Mouse (Mus musculus) stomach, embryonic 14.5 days (tissue): ENCODE data around the gene Ezh1. TPM values are rescaled to one million over a fixed set of nuclear protein-coding genes. Genes with fewer than 3 reads are reported as not detected.
A peak's percentile ranks its signal among the peaks of the same experiment; 100 is the strongest.
"Not testable (repeated sequence)": the region's sequence is repeated elsewhere in the genome, so short reads cannot be mapped to it uniquely, and the experiment has no call there.

Experiments
- ATAC-seq: fragments of 200-750 bp; cut with Nextera tagmentation; 2 replicates; pipeline ENCODE4 v1.8.0; 2017; ENCODE audit warnings: low read depth, moderate TSS enrichment; ENCODE audit not compliant: insufficient number of reproducible peaks, insufficient read depth, low FRiP score
- H3K27ac ChIP-seq: fragments of 300-500 bp; sonication (generic); 2 replicates; pipeline ENCODE4 v1.5.1; 2014; ENCODE audit warnings: mild to moderate bottlenecking, low read length, moderate library complexity, mixed read lengths
- H3K27me3 ChIP-seq: fragments of 300-500 bp; sonication (generic); 2 replicates; pipeline ENCODE4 v1.6.1; 2014; ENCODE audit warnings: low read length, control low read depth, mixed read lengths; ENCODE audit not compliant: control insufficient read depth, insufficient read depth
- H3K36me3 ChIP-seq: fragments of 300-500 bp; sonication (generic); 2 replicates; pipeline ENCODE4 v1.6.1; 2014; ENCODE audit warnings: mild to moderate bottlenecking, control low read depth, low read length, moderate library complexity, mixed read lengths; ENCODE audit not compliant: control insufficient read depth, insufficient read depth
- H3K4me1 ChIP-seq: fragments of 300-500 bp; sonication (generic); 2 replicates; pipeline ENCODE4 v1.6.1; 2014; ENCODE audit warnings: low read length, control low read depth, mixed read lengths; ENCODE audit not compliant: control insufficient read depth, insufficient read depth
- H3K4me2 ChIP-seq: fragments of 300-500 bp; sonication (generic); replicated peaks from 2 replicates; pipeline ENCODE4 v1.6.1; 2014; ENCODE audit warnings: low read depth, low read length, control low read depth
- H3K4me3 ChIP-seq: fragments of 300-500 bp; sonication (generic); 2 replicates; pipeline ENCODE4 v1.5.1; 2014; ENCODE audit warnings: low read depth, low read length, control low read depth
- H3K9ac ChIP-seq: fragments of 300-500 bp; sonication (generic); replicated peaks from 2 replicates; pipeline ENCODE4 v1.6.1; 2014; ENCODE audit warnings: low read depth, mild to moderate bottlenecking, control low read depth, low read length, moderate library complexity, mixed read lengths
- H3K9me3 ChIP-seq: fragments of 300-500 bp; sonication (generic); 2 replicates; pipeline ENCODE4 v1.6.1; 2016; ENCODE audit warnings: low read depth, low read length, control low read depth; ENCODE audit not compliant: control insufficient read depth
- WGBS: fragments of 180-500 bp; shearing (Covaris S2); extraction: QIAGEN DNeasy Blood & Tissue Kit; methylation state at CpG from one replicate; pipeline ENCODE4 v1.1.7; 2014; 5-methylcytosine and 5-hydroxymethylcytosine counted together
- polyA plus RNA-seq: library from polyadenylated mRNA; unstranded; fragments of >200 nt; fragmentation: Nextera tagmentation; extraction: Ambion mirVana; gene quantifications from 2 replicates; pipeline ENCODE4 v1.2.1, GENCODE M21; 2014

Ezh1 gene
- polyA plus RNA-seq, 1 experiment from 2014 or later, result 19.1 TPM

- H3K9me3 ChIP-seq, result no peaks in the 10 kb centered on the region
- no peak overlapping the region for H3K4me3 ChIP-seq
- peaks cover 14% of the 10 kb centered on the region; the same call in 1 of the 2 replicates for H3K4me1 ChIP-seq
- WGBS, result 88% methylated on average over 15 of the region's 15 CpGs
- H3K9ac ChIP-seq, result no peak overlapping the region
- peaks cover 3% of the 10 kb centered on the region; the same call in 1 of the 2 replicates for H3K27me3 ChIP-seq
- no peak overlapping the region for H3K4me2 ChIP-seq
- no peak for ATAC-seq
- H3K36me3 ChIP-seq, result peaks cover 43% of the 10 kb centered on the region
- no peak overlapping the region for H3K27ac ChIP-seq
Measured at GRCm38 (mm10) chr11:101161551-101161950, 64.7 kb downstream of the Ezh1 start.

DNA sequence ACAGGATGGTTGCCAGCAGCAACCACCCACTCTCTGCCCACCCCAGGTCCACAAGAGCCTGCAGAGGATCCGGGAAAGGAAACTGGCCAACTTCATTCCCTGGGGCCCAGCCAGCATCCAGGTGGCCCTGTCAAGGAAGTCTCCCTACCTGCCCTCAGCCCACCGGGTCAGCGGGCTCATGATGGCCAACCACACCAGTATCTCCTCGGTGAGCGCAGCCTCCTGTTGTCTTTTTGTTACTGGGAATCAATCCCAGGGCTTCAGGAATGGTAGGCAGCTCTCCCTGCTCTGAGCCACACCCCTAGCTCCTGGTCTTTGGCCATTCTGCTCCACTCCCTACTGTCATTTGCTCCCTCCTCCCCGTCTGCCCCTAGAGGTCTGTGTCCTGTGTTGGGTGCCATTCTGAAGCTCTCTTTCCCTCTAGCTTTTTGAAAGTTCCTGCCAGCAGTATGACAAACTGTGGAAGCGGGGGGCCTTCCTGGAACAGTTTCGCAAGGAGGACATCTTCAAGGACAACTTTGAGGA lies 65.2 kb downstream of the Ezh1 start:
- Histone ChIP-seq H3K36me3 (peaks cover 38% of the 10 kb centered on the region), H3K4me1 (peaks cover 14% of the 10 kb centered on the region; the same call in 1 of the 2 replicates)
- not testable (repeated sequence) for H3K4me3 ChIP-seq, H3K27ac ChIP-seq, H3K27me3 ChIP-seq, H3K9me3 ChIP-seq, H3K4me2 ChIP-seq, H3K9ac ChIP-seq, ATAC-seq
- WGBS, result 84% methylated on average over 7 of the region's 8 CpGs

DNA sequence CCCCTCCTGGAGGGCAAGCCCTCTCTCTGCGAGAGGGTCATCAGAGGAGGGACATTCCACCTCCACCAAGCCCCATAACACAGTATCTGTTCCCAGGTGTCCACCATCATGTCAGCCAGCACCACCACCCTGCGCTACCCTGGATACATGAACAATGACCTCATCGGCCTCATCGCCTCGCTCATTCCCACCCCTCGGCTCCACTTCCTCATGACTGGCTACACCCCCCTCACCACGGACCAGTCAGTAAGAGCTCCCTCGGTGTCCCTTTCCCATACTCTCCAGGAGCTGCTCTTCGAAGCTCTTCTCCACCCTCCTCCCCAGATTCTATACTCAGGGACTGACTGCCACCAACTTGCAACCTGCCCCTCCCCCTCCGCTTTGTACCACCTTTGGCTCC lies 66.1 kb downstream of the Ezh1 start:
- H3K9ac ChIP-seq, H3K27ac ChIP-seq, H3K4me3 ChIP-seq, H3K4me2 ChIP-seq, H3K27me3 ChIP-seq, H3K9me3 ChIP-seq, ATAC-seq: not testable (repeated sequence)
- peaks cover 32% of the 10 kb centered on the region for H3K36me3 ChIP-seq
- peaks cover 21% of the 10 kb centered on the region for H3K4me1 ChIP-seq
- WGBS, result 80% methylated on average over 8 of the region's 10 CpGs

- peaks cover 9% of the 10 kb centered on the region for H3K4me1 ChIP-seq
- no peaks in the 10 kb centered on the region for H3K36me3 ChIP-seq
- peak within 1 kb of the TSS; percentile 58 for H3K4me2 ChIP-seq
- H3K27ac ChIP-seq, result no peak within 1 kb of the TSS; the same call in 1 of the 2 replicates
- peak within 1 kb of the TSS; percentile 25 for H3K9ac ChIP-seq
- peak within 1 kb of the TSS; percentile 30 for H3K4me3 ChIP-seq
- ATAC-seq, result peak; percentile 70; the same call in 1 of the 2 replicates
- 2% methylated on average over 36 of the region's 36 CpGs for WGBS
- H3K27me3 ChIP-seq, result no peaks in the 10 kb centered on the region
- no peaks in the 10 kb centered on the region for H3K9me3 ChIP-seq
Measured at GRCm38 (mm10) chr11:101155728-101156371, 70.4 kb downstream of the Ezh1 start, which contains the start of gene Tubg2. Gene Tubg2, plus strand, starts transcription at chr11:101155907.

DNA sequence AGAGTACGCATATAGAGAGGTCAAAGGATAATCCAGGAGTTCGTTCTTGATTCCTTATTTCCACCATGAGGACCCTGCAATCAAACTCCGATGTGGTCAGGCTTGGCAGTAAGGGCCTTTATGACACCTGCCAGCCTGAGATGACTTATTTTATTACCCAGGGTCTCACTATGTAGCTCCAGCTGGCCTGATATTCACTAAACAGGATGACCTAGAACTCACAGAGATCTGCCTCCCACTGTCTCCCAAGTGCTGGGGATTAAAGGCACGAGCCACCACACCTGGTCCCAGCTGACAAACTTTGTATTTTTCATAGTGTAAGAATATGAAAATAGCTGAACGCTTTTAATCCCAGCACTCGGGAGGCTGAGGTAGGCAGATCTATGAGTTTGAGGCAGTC lies 71.1 kb downstream of the Ezh1 start:
- peaks cover 9% of the 10 kb centered on the region for H3K4me1 ChIP-seq
- no peak for ATAC-seq
- no peaks in the 10 kb centered on the region for H3K36me3 ChIP-seq
- no peak overlapping the region for H3K9ac ChIP-seq
- H3K27me3 ChIP-seq, result no peaks in the 10 kb centered on the region
- no peak overlapping the region for H3K27ac ChIP-seq
- no peaks in the 10 kb centered on the region for H3K9me3 ChIP-seq
- 69% methylated on average over 6 of the region's 6 CpGs for WGBS
- H3K4me3 ChIP-seq, result no peak overlapping the region
- peak overlapping the region; percentile 58; the same call in 1 of the 2 replicates for H3K4me2 ChIP-seq

DNA sequence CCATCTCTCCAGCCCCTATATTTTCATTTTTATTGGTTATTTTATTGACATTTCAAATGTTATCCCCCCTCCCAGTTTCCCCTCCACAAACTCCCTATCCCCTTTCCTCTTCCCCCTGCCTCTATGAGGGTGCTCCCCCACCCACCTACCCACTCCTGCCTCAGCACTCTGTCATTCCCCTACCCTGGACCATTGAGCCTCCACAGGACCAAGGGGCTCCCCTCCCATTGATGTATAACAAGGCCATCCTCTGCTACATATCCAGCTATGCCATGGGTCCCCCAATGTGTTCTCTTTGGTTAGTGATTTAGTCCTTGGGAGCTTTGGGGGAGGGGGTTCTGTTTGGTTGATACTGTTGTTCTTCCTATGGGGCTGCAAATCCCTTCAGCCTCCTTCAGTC lies 71.6 kb downstream of the Ezh1 start:
- ATAC-seq, result no peak
- no peak overlapping the region for H3K4me3 ChIP-seq

GRCm38 (mm10) chr11:101152825-101153224 lies 73.4 kb downstream of the Ezh1 start:
- Histone ChIP-seq H3K27me3 (no peaks in the 10 kb centered on the region), H3K36me3 (no peaks in the 10 kb centered on the region), H3K9ac (no peak overlapping the region), H3K4me1 (peaks cover 27% of the 10 kb centered on the region), H3K27ac (no peak overlapping the region), H3K4me3 (no peak overlapping the region), H3K4me2 (no peak overlapping the region), H3K9me3 (no peaks in the 10 kb centered on the region)
- ATAC-seq, result no peak
- 68% methylated on average over 1 of the region's 1 CpGs for WGBS

More for the DNA sequence above, 71.6 kb downstream of the Ezh1 start:
- no peak overlapping the region for H3K27ac ChIP-seq
- no peaks in the 10 kb centered on the region for H3K36me3 ChIP-seq
- peaks cover 13% of the 10 kb centered on the region for H3K4me1 ChIP-seq
- no peaks in the 10 kb centered on the region for H3K27me3 ChIP-seq
- no peak overlapping the region for H3K4me2 ChIP-seq
- no peak overlapping the region for H3K9ac ChIP-seq
- no peaks in the 10 kb centered on the region for H3K9me3 ChIP-seq

- ATAC-seq, result no peak
- Histone ChIP-seq H3K4me3 (no peak overlapping the region), H3K4me1 (peaks cover 27% of the 10 kb centered on the region), H3K36me3 (no peaks in the 10 kb centered on the region), H3K27me3 (no peaks in the 10 kb centered on the region), H3K27ac (no peak overlapping the region), H3K9me3 (no peaks in the 10 kb centered on the region), H3K9ac (no peak overlapping the region), H3K4me2 (no peak overlapping the region)
- 48% methylated on average over 2 of the region's 2 CpGs for WGBS
Measured at GRCm38 (mm10) chr11:101151063-101151462, 75.2 kb downstream of the Ezh1 start.
